Mouse (Mus musculus): ENCODE results near the gene Uqcrfs1. TPM values are rescaled to one million over a fixed set of nuclear protein-coding genes. Genes with fewer than 3 reads are reported as not detected.

The Uqcrfs1 gene
- total RNA-seq (2021), result 100 to 1,000 TPM; 339 to 472 TPM
- long read RNA-seq, experiment 1, transcript Uqcrfs1-201 (2 exons, 1,363 nt), result major isoform, 379 of 382 reads
- long read RNA-seq, experiment 1, partial matches to known transcripts, result 3 of 382 reads
- long read RNA-seq, experiment 1, other reads (novel, unspliced or antisense), result 0 of 382 reads
- long read RNA-seq, experiment 2, transcript Uqcrfs1-201 (2 exons, 1,363 nt), result major isoform, 814 of 842 reads
- long read RNA-seq, experiment 2, partial matches to known transcripts, result 26 of 842 reads
- long read RNA-seq, experiment 2, other reads (novel, unspliced or antisense), result 2 of 842 reads

GRCm38 (mm10) chr13:30544856-30545604 is at the start of gene Uqcrfs1:
TSS of gene Uqcrfs1 (minus strand) at chr13:30545362.
- DNase-seq (ENCODE audit: low spot score in 2 of 2), result peak; percentile 99

- DNase-seq (ENCODE audit: low spot score in 2 of 2), result no peak
Observed at GRCm38 (mm10) chr13:30585786-30586185, 40.6 kb upstream of the Uqcrfs1 start.

GRCm38 (mm10) chr13:30582541-30582940 is 37.4 kb upstream of the Uqcrfs1 start:
- no peak for DNase-seq (ENCODE audit: low spot score in 2 of 2)

GRCm38 (mm10) chr13:30578806-30579205 is 33.6 kb upstream of the Uqcrfs1 start:
- DNase-seq (ENCODE audit: low spot score in 2 of 2), result no peak

- DNase-seq (ENCODE audit: low spot score in 2 of 2), result no peak
Observed at GRCm38 (mm10) chr13:30576819-30577218, 31.7 kb upstream of the Uqcrfs1 start.

- no peak for DNase-seq (ENCODE audit: low spot score in 2 of 2)
Observed at GRCm38 (mm10) chr13:30572971-30573370, 27.8 kb upstream of the Uqcrfs1 start.

GRCm38 (mm10) chr13:30570182-30570581 is 25.0 kb upstream of the Uqcrfs1 start:
- DNase-seq (ENCODE audit: low spot score in 2 of 2), result no peak

- no peak for DNase-seq (ENCODE audit: low spot score in 2 of 2)
Observed at GRCm38 (mm10) chr13:30567571-30567970, 22.4 kb upstream of the Uqcrfs1 start.

GRCm38 (mm10) chr13:30566767-30567166 is 21.6 kb upstream of the Uqcrfs1 start:
- DNase-seq (ENCODE audit: low spot score in 2 of 2), result peak; percentile 33 to 44

- no peak for DNase-seq (ENCODE audit: low spot score in 2 of 2)
Observed at GRCm38 (mm10) chr13:30560603-30561002, 15.4 kb upstream of the Uqcrfs1 start.

- no peak for DNase-seq (ENCODE audit: low spot score in 2 of 2)
Observed at GRCm38 (mm10) chr13:30560052-30560451, 14.9 kb upstream of the Uqcrfs1 start.

- DNase-seq (ENCODE audit: low spot score in 2 of 2), result no peak
Observed at GRCm38 (mm10) chr13:30557751-30558150, 12.6 kb upstream of the Uqcrfs1 start.

- no peak for DNase-seq (ENCODE audit: low spot score in 2 of 2)
Observed at GRCm38 (mm10) chr13:30553051-30553587, 8.0 kb upstream of the Uqcrfs1 start.

- DNase-seq (ENCODE audit: low spot score in 2 of 2), result no peak
Observed at GRCm38 (mm10) chr13:30549339-30549738, 4.2 kb upstream of the Uqcrfs1 start.

GRCm38 (mm10) chr13:30548835-30549234 is 3.7 kb upstream of the Uqcrfs1 start:
- peak; percentile 80 to 84 for DNase-seq (ENCODE audit: low spot score in 2 of 2)

GRCm38 (mm10) chr13:30530761-30531160 is 14.4 kb downstream of the Uqcrfs1 start:
- DNase-seq (ENCODE audit: low spot score in 2 of 2), result peak; percentile 41 to 61

- DNase-seq (ENCODE audit: low spot score in 2 of 2), result no peak
Observed at GRCm38 (mm10) chr13:30524961-30525360, 20.2 kb downstream of the Uqcrfs1 start.

- DNase-seq (ENCODE audit: low spot score in 2 of 2), result no peak
Observed at GRCm38 (mm10) chr13:30523971-30524370, 21.2 kb downstream of the Uqcrfs1 start.

- no peak for DNase-seq (ENCODE audit: low spot score in 2 of 2)
Observed at GRCm38 (mm10) chr13:30523246-30523891, 21.8 kb downstream of the Uqcrfs1 start.

- DNase-seq (ENCODE audit: low spot score in 2 of 2), result no peak
Observed at GRCm38 (mm10) chr13:30521282-30521902, 23.8 kb downstream of the Uqcrfs1 start.

- no peak for DNase-seq (ENCODE audit: low spot score in 2 of 2)
Observed at GRCm38 (mm10) chr13:30518191-30518590, 27.0 kb downstream of the Uqcrfs1 start.
